Mouse (Mus musculus) left cerebral cortex, adult 11 months (tissue): ENCODE data around the gene Mga.
A peak's percentile ranks its signal among the peaks of the same experiment; 100 is the strongest.

Experiments
- DNase-seq: peaks from one replicate; pipeline ENCODE4 v3.0.0; 2022; ENCODE audit warnings: low spot score

Mga gene

DNA sequence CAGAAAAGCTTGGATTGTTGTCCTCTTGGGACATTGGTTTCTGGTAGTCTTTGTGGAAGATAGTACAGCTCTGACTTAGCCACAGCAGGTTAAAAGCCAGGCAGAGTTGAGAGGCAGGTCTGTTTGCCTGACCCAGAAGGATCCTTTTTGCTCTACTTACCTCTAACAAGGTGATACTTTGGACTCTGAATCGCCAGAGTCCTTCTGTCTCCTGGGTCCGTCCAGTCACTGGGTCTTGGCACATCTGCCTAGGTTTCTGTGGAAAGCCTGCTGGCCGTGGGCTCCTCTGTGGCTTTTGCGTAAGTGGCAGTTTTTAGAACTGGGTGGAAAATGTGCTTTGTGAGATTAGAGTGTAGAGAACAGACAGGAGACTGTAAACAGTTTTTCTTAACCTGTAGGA lies 91.9 kb downstream of the Mga start:
- DNase-seq: no peak

DNA sequence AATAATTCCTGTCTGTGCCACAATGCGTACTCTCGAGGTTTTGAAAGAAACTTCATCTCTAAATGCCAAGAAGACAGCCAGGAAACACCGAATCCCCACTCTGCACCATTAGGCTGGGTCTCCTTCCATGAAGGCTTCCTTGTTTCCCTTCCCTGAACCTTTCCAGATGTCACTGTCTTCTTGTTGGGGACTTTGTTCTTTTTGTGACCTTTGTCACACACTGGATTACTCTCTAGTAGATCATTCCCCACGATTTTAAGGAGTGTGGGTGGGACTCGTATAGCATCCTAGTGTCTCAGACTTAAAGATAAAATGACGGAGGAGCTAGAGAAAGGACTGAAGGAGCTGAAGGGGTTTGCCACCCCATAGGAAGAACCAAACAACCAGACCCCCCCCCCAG lies 93.9 kb downstream of the Mga start:
- DNase-seq: no peak

- DNase-seq: no peak
Observed at GRCm38 (mm10) chr2:119992349-119992748, 95.3 kb downstream of the Mga start.

DNA sequence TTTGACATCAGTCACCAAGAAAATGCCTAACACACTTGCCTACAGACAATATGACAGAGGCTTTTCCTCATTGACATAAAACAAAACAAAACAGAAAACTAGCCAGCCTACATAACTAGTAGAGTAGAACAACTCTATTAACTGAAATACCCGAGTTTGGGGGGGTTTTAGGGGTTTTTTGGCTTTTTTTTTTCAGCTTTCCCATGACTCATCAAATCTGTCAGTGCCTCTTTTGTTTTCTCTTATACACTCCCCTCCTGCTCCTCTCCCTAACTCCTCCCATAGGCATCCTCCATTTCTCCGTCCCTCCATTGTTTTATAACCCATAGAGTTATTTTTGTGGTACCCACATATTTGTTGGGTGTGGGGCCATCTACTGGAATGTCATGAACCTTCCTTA lies 96.5 kb downstream of the Mga start:
- no peak for DNase-seq

DNA sequence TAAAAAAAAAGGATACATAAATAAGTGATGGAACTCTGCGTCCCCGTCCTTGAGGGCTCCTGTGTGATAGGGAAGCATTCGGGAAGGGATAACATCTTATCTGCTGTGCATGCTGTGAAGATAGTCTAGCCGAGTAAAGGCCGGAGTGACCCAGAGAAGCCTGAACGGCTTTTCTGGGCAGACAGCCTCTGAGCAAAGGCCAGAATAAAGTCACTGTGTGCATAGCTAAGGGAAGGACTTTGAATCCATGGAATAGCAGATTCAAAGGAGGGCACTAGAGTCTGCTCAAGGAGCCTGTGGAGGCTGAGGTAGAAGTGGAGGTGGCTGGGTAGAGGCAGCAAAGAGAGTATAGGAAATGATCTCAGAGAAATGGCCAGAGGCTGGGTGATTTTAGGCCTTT lies 97.8 kb downstream of the Mga start:
- no peak for DNase-seq

DNA sequence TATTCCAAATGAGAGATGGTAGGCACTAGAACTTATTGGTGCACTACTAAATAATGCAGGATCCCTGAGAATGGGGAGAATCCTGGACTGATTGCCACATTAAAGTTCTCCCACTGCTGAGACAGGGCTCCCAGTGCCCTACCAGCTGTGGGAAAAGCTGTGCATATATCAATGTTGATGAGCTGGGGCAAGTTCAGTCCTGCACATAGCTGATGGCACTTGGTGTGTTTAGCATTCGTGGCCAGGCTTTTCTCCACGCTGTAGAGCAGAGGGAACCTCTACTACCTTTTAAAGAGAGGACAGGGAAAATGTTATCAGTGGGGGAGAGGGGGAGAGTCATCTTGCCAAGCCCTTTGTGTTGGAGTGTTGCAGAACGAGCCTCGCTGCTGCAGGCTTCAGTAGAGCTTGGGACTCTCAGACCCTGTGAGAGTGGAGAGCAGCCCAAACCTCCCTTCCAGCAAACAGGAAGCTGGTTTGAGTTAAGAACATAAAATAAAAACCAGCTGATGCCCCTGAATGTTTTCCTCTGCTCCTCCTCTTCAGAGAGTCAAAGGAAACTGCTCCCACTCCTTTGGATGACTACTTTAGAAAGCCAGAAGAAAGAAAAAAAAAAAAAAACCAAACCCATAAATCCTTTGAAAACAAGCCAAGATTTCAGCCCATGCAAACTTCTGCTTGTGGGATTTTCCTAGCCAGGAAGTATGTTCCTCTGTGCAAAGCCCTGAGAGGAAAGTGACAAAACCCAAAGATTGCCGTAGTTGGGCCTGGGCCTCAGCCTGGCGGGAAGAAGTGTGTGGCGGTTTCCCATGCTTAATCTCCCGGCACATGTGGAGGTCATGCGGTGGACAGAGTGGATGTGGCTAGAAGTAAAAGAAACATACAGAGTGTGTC lies 98.6 kb downstream of the Mga start:
- no peak for DNase-seq

- DNase-seq: no peak
Observed at GRCm38 (mm10) chr2:119997354-119997753, 100.3 kb downstream of the Mga start.

GRCm38 (mm10) chr2:119999731-120000130 lies 102.7 kb downstream of the Mga start:
- no peak for DNase-seq

DNA sequence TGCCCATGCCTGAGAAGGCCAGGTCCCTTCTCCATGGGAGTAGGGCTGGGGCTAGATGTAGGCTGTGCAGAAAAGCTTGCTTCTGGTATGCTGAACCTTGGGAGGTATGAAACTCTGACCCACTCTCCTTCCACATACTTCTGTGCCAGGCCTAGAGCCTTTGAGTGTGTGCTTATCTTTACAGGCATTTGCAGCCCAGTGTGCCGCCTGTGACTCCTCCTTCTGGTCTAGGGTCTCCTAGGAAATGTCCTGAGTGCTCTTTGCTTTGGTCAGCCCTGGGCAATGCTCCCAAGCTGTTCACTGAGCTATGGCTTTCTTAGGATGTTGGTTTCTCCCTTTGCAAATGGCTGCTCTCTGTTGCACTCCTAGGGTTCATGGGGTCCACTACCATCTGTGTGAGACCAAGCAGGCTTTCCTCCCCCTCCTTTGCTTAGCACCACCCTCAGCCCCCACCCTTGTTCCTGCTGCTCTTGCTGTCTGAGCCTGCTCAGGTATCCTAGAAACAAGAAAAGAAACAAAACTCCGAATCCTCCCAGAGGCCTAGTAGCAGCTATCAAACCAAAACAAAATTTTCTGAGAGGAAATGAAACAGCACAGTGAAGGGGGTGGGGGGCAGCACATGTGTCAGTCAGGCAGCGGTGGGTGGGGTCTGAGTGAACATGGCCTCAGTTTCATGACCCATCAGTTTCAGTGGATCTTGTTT lies 104.0 kb downstream of the Mga start:
- DNase-seq: no peak

DNA sequence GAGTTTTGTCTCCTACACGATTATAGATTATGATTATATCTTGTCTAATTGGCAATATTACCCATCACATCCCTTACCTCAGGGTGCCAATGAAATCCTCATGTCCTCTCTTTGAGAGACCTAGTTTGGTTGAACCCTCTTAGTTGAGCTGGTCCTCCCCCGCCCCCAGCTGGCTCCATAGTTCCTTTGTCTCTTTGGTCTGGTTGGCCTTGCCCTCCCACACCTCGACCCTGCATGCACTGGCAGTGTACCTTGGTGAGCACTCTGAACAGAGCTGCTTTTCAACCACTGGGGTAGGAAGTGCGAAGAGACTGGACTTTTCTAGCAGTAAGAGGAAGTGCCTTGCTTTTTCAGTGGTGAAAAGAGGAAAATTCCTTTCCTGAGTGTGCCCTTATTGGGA lies 104.9 kb downstream of the Mga start:
- no peak for DNase-seq

DNA sequence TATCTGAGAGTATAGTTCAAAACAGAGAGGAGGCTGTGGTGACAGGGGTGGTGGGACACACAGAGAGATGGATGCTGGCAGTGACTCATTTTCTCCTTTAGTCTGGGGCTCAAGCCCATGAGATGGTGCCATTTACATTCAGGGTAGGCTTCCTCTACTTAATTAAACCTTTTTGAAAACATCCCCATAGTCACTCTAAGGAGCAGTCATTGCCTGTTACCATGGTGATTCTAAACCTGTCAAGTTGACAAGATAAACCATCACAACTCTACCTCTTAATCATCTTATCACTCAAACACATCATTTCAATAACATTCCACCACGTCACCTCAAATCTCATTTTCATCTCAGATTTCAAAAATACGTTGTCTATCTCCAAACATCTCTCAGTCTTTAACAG lies 106.9 kb downstream of the Mga start:
- DNase-seq: no peak

DNA sequence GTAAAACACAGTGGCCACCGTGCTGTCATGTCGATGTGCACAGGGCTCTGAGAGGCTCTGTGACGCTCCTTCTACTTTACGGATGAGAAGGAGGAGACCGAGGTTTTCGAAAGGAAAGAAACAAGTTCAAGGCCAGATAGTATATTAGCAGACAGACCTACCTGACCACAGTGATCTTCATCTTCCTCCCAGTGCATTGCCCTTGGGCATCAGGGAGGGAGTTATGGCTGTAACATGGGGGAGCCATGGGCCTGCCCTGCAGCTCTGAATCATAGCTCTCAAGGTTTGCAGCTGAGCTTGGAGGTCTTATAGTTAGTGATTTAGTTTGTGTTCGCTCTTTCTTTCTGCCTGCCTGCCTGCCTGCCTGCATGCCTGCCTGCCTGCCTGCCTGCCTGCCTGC lies 109.7 kb downstream of the Mga start:
- no peak for DNase-seq

- DNase-seq: no peak
Observed at GRCm38 (mm10) chr2:120007680-120008210, 110.7 kb downstream of the Mga start.

DNA sequence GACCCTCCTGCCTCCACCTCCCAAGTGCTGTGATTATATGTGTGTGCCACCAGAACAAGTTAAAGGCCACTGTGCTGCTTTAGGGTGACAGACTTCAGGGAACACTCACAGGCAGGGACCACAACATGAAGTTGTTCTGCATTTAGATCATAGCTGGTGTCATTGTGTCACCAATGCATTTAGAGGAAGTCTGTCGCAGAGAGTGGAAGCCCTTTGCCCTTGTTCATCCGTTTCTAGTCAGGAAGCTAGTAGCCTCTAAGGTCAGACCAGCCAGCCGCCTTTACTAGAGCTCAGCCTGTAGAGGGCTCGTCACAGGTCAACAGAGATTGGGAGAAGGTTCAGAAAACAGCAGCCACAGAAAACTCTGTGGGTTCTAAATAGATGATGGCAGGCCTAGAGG lies 111.6 kb downstream of the Mga start:
- DNase-seq: no peak

GRCm38 (mm10) chr2:120011462-120012200 lies 114.6 kb downstream of the Mga start:
- DNase-seq: peak; percentile 46

DNA sequence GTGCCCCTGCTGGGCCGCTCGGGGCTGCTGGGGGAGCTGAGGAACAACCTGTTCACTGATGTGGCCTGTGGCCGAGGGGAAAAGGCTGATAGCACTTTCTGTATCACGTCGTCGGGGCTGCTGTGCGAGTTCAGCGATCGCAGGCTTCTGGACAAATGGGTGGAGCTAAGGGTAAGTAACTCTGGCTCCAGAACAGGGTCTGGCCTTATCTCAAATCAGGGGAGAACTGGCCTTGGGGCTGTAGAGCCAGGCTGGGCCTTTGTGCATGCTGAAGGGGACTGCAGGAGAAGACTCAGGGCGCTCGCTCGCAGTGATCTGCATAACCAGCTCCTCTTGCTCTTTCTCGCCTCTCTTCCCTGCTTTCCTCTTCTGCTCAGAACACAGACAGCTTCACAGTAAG lies 115.9 kb downstream of the Mga start:
- DNase-seq: no peak

GRCm38 (mm10) chr2:120013831-120014486 lies 116.9 kb downstream of the Mga start:
- no peak for DNase-seq

- DNase-seq: no peak
Observed at GRCm38 (mm10) chr2:120015882-120016281, 118.9 kb downstream of the Mga start.

GRCm38 (mm10) chr2:120017599-120017998 lies 120.6 kb downstream of the Mga start:
- DNase-seq: no peak
